Mouse (Mus musculus): ENCODE results near the gene Ctdspl2. TPM values are rescaled to one million over a fixed set of nuclear protein-coding genes. Genes with fewer than 3 reads are reported as not detected.

Ctdspl2 gene
- 30.0 and 41.0 TPM in 2 replicates for polyA plus RNA-seq (2012; rRNA removed)

DNA sequence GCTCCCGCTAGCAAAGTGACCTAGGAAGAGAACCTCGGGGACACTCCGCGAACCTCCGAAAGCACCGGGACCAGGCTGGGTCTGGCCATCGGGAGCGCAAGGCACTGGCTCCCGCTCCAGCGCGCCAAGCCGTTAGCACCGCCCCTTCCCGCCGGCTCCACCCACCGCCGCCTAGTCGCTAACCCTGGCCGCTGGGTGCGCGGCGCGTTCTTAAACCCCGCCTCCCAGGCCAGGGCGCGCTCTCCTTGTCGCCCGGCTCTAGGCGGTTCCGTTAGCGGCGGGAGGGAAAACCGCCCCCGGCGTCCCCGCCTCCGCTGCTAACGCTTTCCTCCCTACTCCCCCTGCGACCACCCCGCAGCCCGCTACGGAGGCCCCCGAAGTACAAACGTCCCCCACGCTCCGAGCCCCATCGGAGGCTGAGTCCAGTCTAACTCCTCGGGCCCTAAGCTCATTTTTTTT, at the start of gene Ctdspl2, which contains the start of gene Mageb3:
Gene Ctdspl2, plus strand, starts transcription at position 237 of the 459 bp plus-strand sequence.
Gene Mageb3, minus strand, starts transcription at position 328 of the 459 bp plus-strand sequence.

DNA sequence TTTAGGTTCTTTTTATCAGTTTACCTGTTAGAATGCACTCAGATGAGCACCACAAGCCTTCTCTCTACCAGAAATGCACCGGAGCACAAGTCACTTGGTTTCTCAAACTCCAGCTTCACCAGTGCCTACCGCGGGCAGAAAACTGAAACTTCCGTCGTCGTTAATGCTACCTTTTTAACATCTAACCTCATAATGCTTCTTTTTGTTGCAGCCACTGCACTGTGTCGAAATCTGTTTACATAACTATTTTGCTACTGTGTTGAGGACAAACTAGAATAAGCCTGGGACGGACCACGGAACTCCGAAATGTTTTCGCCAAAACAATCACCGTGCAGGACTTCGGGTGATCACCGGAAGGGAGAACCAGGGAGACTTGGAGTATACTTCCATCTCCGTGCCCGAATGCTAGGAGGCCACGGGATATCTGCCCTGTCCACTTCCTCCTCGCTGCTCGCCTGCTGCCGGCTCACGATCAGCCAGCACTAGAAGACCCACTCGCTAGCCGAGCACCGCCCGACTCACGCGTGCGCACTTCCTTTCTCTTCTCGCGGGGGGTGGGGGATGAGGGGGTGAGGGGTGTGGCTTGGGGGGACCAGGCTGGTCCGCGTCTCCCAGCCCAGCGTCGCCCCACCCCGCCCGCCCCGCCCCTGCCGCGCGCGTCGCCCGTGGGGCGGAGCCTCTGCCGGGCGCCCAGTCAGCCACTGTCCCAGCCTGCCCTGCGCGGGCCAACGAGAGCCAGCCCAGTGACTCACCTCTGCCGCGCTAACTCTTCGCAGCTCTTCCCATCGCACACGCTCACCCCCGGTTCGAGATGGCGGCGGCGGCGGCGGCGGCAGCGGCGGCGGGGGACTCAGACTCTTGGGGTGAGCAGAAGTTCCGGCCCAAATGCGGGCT, 72.3 kb downstream of the Ctdspl2 start, which contains the start of gene Eif3j1:
Gene Eif3j1, plus strand, starts transcription at position 685 of the 894 bp plus-strand sequence.

Other genes starting within 250 kb of the Ctdspl2 start
- gene Frmd5, start 148.9 kb upstream of the Ctdspl2 start, polyA plus RNA-seq (2012; rRNA removed), result 23.0 and 27.9 TPM in 2 replicates
- 21.1 and 22.8 TPM in 2 replicates for gene Casc4, start 89.0 kb upstream of the Ctdspl2 start, polyA plus RNA-seq (2012; rRNA removed)
- 0.22 and 0.45 TPM in 2 replicates for gene Mageb3, start 91 bp downstream of the Ctdspl2 start, polyA plus RNA-seq (2012; rRNA removed)
- 22.5 and 31.2 TPM in 2 replicates for gene Eif3j1, start 72.5 kb downstream of the Ctdspl2 start, polyA plus RNA-seq (2012; rRNA removed)
- 12.0 and 12.7 TPM in 2 replicates for gene Spg11, start 162.4 kb downstream of the Ctdspl2 start, polyA plus RNA-seq (2012; rRNA removed)
- gene B2m, start 191.7 kb downstream of the Ctdspl2 start, polyA plus RNA-seq (2012; rRNA removed), result 42.6 and 81.9 TPM in 2 replicates
- gene Trim69, start 204.7 kb downstream of the Ctdspl2 start, polyA plus RNA-seq (2012; rRNA removed), result 0.11 and 0.13 TPM in 2 replicates
- 0.02 TPM in 1 of 2 replicates, not detected in the other for gene Patl2, start 230.2 kb downstream of the Ctdspl2 start, polyA plus RNA-seq (2012; rRNA removed)
- gene Terb2, start 230.3 kb downstream of the Ctdspl2 start, polyA plus RNA-seq (2012; rRNA removed), result not detected in 2 replicates

Measured in central nervous system, embryonic 11.5 days (tissue).